Mouse (Mus musculus): Measurements from ENCODE around the gene Aldh1l1. TPM values are rescaled to one million over a fixed set of nuclear protein-coding genes. Genes with fewer than 3 reads are reported as not detected.
A peak's percentile ranks its signal among the peaks of the same experiment; 100 is the strongest.
"Not testable (repeated sequence)": the region's sequence is repeated elsewhere in the genome, so short reads cannot be mapped to it uniquely, and the experiment has no call there.

Gene Aldh1l1
- polyA plus RNA-seq, 1 experiment: 53.6 TPM

- not testable (repeated sequence) for H3K27me3 ChIP-seq (ENCODE audit: control insufficient read depth, insufficient read depth, low read length); H3K4me1 ChIP-seq (ENCODE audit: control insufficient read depth, insufficient read depth, insufficient read length, low read length); H3K4me3 ChIP-seq (ENCODE audit: low read depth, low read length); H3K27ac ChIP-seq (ENCODE audit: insufficient read depth, low read depth, low read length); H3K36me3 ChIP-seq (ENCODE audit: control insufficient read depth, insufficient read depth, low read length)
- WGBS: 77% methylated on average over 3 of the region's 3 CpGs
- peak; percentile 32; the same call in 1 of the 2 replicates for TF ChIP-seq CTCF (IDR thresholded peaks at IDR 0.05; ENCODE audit: extremely low read depth, insufficient read length, insufficient replicate concordance, low read depth, low read length)
Observed at GRCm38 (mm10) chr6:90632526-90632925, 146.3 kb downstream of the Aldh1l1 start.

- 48% methylated on average over 4 of the region's 4 CpGs for WGBS
- H3K27me3 ChIP-seq (ENCODE audit: control insufficient read depth, insufficient read depth, low read length): no peaks in the 10 kb centered on the region
- H3K4me3 ChIP-seq (ENCODE audit: low read depth, low read length): no peak overlapping the region
- no peak overlapping the region for H3K27ac ChIP-seq (ENCODE audit: insufficient read depth, low read depth, low read length)
- no peaks in the 10 kb centered on the region for H3K36me3 ChIP-seq (ENCODE audit: control insufficient read depth, insufficient read depth, low read length)
- H3K4me1 ChIP-seq (ENCODE audit: control insufficient read depth, insufficient read depth, insufficient read length, low read length): no peaks in the 10 kb centered on the region
- TF ChIP-seq CTCF (IDR thresholded peaks at IDR 0.05; ENCODE audit: extremely low read depth, insufficient read length, insufficient replicate concordance, low read depth, low read length) (no peak), POLR2A (IDR thresholded peaks at IDR 0.05; ENCODE audit: low read depth, low read length) (no peak)
Observed at GRCm38 (mm10) chr6:90635081-90635480, 148.9 kb downstream of the Aldh1l1 start.

- Histone ChIP-seq H3K27me3 (ENCODE audit: control insufficient read depth, insufficient read depth, low read length) (no peaks in the 10 kb centered on the region), H3K4me3 (ENCODE audit: low read depth, low read length) (no peak overlapping the region), H3K27ac (ENCODE audit: insufficient read depth, low read depth, low read length) (no peak overlapping the region), H3K36me3 (ENCODE audit: control insufficient read depth, insufficient read depth, low read length) (no peaks in the 10 kb centered on the region), H3K4me1 (ENCODE audit: control insufficient read depth, insufficient read depth, insufficient read length, low read length) (no peaks in the 10 kb centered on the region)
- TF ChIP-seq CTCF (IDR thresholded peaks at IDR 0.05; ENCODE audit: extremely low read depth, insufficient read length, insufficient replicate concordance, low read depth, low read length) (no peak), POLR2A (IDR thresholded peaks at IDR 0.05; ENCODE audit: low read depth, low read length) (no peak)
- WGBS: 77% methylated on average over 3 of the region's 3 CpGs
Observed at GRCm38 (mm10) chr6:90635611-90636010, 149.4 kb downstream of the Aldh1l1 start.

- Histone ChIP-seq H3K4me1 (ENCODE audit: control insufficient read depth, insufficient read depth, insufficient read length, low read length) (no peaks in the 10 kb centered on the region), H3K4me3 (ENCODE audit: low read depth, low read length) (no peak overlapping the region), H3K36me3 (ENCODE audit: control insufficient read depth, insufficient read depth, low read length) (no peaks in the 10 kb centered on the region), H3K27me3 (ENCODE audit: control insufficient read depth, insufficient read depth, low read length) (no peaks in the 10 kb centered on the region), H3K27ac (ENCODE audit: insufficient read depth, low read depth, low read length) (no peak overlapping the region)
- TF ChIP-seq CTCF (IDR thresholded peaks at IDR 0.05; ENCODE audit: extremely low read depth, insufficient read length, insufficient replicate concordance, low read depth, low read length) (no peak), POLR2A (IDR thresholded peaks at IDR 0.05; ENCODE audit: low read depth, low read length) (no peak)
- 84% methylated on average over 3 of the region's 3 CpGs for WGBS
Observed at GRCm38 (mm10) chr6:90643057-90643456, 156.8 kb downstream of the Aldh1l1 start.

- Histone ChIP-seq H3K27me3 (ENCODE audit: control insufficient read depth, insufficient read depth, low read length) (no peaks in the 10 kb centered on the region), H3K4me1 (ENCODE audit: control insufficient read depth, insufficient read depth, insufficient read length, low read length) (no peaks in the 10 kb centered on the region), H3K36me3 (ENCODE audit: control insufficient read depth, insufficient read depth, low read length) (no peaks in the 10 kb centered on the region), H3K4me3 (ENCODE audit: low read depth, low read length) (no peak overlapping the region), H3K27ac (ENCODE audit: insufficient read depth, low read depth, low read length) (no peak overlapping the region)
- no peak for TF ChIP-seq CTCF (IDR thresholded peaks at IDR 0.05; ENCODE audit: extremely low read depth, insufficient read length, insufficient replicate concordance, low read depth, low read length)
- TF ChIP-seq POLR2A (IDR thresholded peaks at IDR 0.05; ENCODE audit: low read depth, low read length): no peak
- 73% methylated on average over 4 of the region's 4 CpGs for WGBS
Observed at GRCm38 (mm10) chr6:90644965-90645364, 158.7 kb downstream of the Aldh1l1 start.

GRCm38 (mm10) chr6:90648391-90648790, 162.2 kb downstream of the Aldh1l1 start:
- H3K27ac ChIP-seq (ENCODE audit: insufficient read depth, low read depth, low read length): no peak overlapping the region
- no peak overlapping the region for H3K4me3 ChIP-seq (ENCODE audit: low read depth, low read length)
- H3K36me3 ChIP-seq (ENCODE audit: control insufficient read depth, insufficient read depth, low read length): no peaks in the 10 kb centered on the region
- 97% methylated on average over 6 of the region's 6 CpGs for WGBS
- TF ChIP-seq CTCF (IDR thresholded peaks at IDR 0.05; ENCODE audit: extremely low read depth, insufficient read length, insufficient replicate concordance, low read depth, low read length) (no peak), POLR2A (IDR thresholded peaks at IDR 0.05; ENCODE audit: low read depth, low read length) (no peak)
- no peaks in the 10 kb centered on the region for H3K4me1 ChIP-seq (ENCODE audit: control insufficient read depth, insufficient read depth, insufficient read length, low read length)
- H3K27me3 ChIP-seq (ENCODE audit: control insufficient read depth, insufficient read depth, low read length): no peaks in the 10 kb centered on the region

- Histone ChIP-seq H3K27me3 (ENCODE audit: control insufficient read depth, insufficient read depth, low read length) (no peaks in the 10 kb centered on the region), H3K4me3 (ENCODE audit: low read depth, low read length) (no peak overlapping the region), H3K4me1 (ENCODE audit: control insufficient read depth, insufficient read depth, insufficient read length, low read length) (no peaks in the 10 kb centered on the region), H3K27ac (ENCODE audit: insufficient read depth, low read depth, low read length) (no peak overlapping the region), H3K36me3 (ENCODE audit: control insufficient read depth, insufficient read depth, low read length) (no peaks in the 10 kb centered on the region)
- WGBS: 44% methylated on average over 4 of the region's 4 CpGs
- no peak for TF ChIP-seq CTCF (IDR thresholded peaks at IDR 0.05; ENCODE audit: extremely low read depth, insufficient read length, insufficient replicate concordance, low read depth, low read length)
- no peak for TF ChIP-seq POLR2A (IDR thresholded peaks at IDR 0.05; ENCODE audit: low read depth, low read length)
Observed at GRCm38 (mm10) chr6:90649279-90649678, 163.1 kb downstream of the Aldh1l1 start.

Other genes with a start within 250 kb of the Aldh1l1 start
- not detected in 2 replicates for gene Vmn1r54, start 240.1 kb upstream of the Aldh1l1 start, polyA plus RNA-seq (2012; rRNA removed)
- not detected in 2 replicates for gene BC048671, start 185.2 kb upstream of the Aldh1l1 start, polyA plus RNA-seq (2012; rRNA removed)
- gene Chst13, start 161.2 kb upstream of the Aldh1l1 start, polyA plus RNA-seq (2012; rRNA removed): 0.09 and 0.52 TPM in 2 replicates
- gene Uroc1, start 153.1 kb upstream of the Aldh1l1 start, polyA plus RNA-seq (2012; rRNA removed): not detected in 2 replicates
- 14.5 and 26.8 TPM in 2 replicates for gene Zxdc, start 116.9 kb upstream of the Aldh1l1 start, polyA plus RNA-seq (2012; rRNA removed)
- gene Cfap100, start 57.6 kb upstream of the Aldh1l1 start, polyA plus RNA-seq (2012; rRNA removed): not detected in 2 replicates
- 15.0 and 15.1 TPM in 2 replicates for gene Klf15, start 23.9 kb upstream of the Aldh1l1 start, polyA plus RNA-seq (2012; rRNA removed)
- 1.5 and 10.7 TPM in 2 replicates for gene Slc41a3, start 118.3 kb downstream of the Aldh1l1 start, polyA plus RNA-seq (2012; rRNA removed)